Mouse (Mus musculus): ENCODE results near the gene Gm20696.

Gene Gm20696

DNA sequence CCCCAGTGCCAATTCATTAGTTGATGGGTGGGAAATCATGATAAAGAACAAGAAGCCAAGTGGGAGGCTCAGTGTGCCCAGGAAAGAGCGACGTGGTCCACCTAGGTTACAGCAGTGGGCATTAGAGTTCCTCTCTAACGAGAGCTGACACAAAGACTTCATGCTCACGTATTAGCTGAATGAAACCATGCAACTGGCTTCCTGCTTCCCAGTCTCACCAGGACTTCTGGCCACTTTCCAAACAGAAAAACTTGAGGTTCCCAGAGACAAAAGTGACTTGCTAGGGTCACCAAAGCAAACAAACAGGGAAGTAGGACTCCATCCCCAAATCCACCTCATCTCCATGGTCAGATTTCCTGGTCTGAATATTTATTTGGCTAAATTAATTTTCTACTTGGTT lies 288.9 kb downstream of the Gm20696 start:
- DNase-seq, result no peak

GRCm38 (mm10) chr6:99377131-99377530 lies 289.5 kb downstream of the Gm20696 start:
- DNase-seq, result no peak

DNA sequence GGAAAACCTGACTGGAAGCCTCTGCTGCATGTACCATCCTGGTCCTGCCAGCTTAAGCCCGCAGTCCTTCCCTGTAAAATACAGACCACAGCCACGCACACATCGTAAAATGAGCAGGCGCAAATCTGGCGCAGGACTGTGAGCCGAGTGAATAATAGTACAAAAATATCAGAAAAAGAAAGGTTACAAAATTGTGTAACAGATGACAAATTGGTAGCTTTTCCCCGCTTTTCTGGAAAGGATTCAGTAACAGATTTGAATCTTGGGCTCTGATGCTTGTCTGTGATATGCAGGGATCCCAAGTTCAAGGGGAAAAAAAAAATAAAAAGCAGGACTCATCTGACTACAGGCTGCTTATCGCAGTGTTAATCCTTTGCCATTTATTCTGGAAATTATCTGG lies 289.9 kb downstream of the Gm20696 start:
- DNase-seq, result peak; percentile 47

DNA sequence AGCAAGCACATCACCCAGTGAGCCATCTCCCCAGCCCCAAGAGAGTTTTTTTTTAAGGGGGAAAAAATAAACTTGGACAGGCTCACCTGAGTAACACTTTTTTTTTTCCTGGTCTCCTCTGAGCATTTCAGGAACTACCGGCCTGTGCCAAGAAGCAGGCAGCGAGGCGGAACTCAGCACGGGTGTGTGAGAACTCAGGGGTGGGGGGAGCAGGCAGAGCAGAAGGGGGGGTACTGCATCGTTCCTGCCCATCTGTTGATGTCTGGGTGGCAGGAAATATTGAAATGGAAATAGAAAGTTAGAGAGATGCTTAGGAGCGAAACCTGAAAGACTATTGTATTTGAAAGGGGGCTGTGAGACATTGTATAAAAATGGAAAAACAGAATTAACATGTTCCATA lies 290.7 kb downstream of the Gm20696 start:
- DNase-seq, result peak; percentile 41

GRCm38 (mm10) chr6:99375376-99375775 lies 291.2 kb downstream of the Gm20696 start:
- no peak for DNase-seq

DNA sequence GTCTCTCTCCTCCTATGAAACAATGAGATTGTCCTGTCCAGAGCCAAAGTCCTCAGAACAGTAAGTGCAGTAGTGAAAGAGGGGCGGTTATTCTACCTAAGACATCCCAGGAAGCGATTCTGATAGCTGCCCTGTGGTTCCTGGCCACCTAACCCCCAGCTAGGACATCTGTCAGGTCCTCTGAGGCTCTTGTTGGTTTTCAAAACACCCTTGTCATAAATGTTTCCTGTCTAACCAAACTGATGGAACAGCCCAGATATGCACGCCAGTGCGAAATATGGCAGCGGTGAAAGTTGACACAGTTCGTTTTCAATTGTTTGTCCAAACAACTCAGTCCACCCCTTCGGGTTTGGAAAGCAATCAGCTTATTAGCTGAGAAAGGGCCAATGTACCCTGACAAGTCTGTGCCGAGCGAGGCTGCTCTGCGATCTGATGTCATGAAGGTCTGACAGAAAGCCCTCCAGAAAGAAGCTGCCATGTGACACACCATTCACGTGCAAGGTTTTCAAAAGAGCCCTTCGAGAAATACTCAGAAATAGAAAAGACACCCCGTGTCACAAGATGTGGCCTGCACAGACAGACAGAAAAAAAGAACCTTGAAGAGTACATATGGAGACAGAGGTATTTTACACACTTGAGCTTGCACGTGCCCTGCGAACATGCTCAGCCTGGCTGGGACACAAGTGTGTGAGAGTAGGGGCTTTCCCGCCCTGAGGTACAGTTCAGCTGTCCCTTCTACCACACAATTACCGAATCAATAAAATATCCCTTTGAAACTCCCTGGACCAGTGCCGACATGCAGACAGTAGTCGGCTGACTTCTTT lies 291.9 kb downstream of the Gm20696 start:
- no peak for DNase-seq

DNA sequence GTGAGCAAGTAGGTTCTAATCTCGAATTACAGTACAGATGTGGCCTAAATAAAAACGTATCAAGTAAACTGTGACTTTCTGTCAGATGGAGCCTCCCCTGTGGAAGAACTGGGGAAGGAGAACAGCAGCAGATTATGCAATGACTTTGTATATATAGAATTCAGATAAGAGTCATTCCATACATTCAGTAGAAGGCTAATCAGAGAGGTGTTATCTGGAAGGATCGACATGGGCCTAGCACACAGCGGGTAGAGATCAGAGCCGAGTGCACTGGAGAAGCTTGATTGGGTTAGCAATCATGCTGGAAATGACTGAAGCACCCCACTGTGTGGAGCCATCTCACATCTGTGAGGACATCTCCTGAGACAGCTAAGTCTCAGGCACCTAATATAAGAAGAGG lies 294.2 kb downstream of the Gm20696 start:
- DNase-seq, result no peak

- no peak for DNase-seq
Observed at GRCm38 (mm10) chr6:99372016-99372415, 294.6 kb downstream of the Gm20696 start.

- no peak for DNase-seq
Observed at GRCm38 (mm10) chr6:99369931-99370330, 296.7 kb downstream of the Gm20696 start.

DNA sequence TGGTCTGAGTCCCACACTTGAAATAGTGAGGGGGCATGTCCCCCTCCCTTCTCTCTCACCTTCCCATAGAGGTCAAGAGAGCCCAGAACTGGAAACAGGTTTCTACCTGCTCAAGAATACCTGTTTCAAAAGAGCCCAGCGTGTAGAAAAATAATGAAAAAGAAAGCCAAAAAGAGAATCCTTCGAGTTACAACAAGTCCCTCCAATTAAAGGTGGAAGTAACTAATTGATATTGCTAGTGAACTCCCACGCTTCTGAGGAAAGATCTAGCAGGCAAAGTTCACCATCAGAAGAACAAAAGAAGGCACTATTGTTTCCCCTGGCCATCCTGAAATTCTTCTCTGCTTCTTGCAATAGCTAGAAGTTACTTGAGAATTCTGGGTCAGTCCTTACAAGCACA lies 297.4 kb downstream of the Gm20696 start:
- DNase-seq, result no peak

- no peak for DNase-seq
Observed at GRCm38 (mm10) chr6:99368118-99368753, 298.4 kb downstream of the Gm20696 start.

DNA sequence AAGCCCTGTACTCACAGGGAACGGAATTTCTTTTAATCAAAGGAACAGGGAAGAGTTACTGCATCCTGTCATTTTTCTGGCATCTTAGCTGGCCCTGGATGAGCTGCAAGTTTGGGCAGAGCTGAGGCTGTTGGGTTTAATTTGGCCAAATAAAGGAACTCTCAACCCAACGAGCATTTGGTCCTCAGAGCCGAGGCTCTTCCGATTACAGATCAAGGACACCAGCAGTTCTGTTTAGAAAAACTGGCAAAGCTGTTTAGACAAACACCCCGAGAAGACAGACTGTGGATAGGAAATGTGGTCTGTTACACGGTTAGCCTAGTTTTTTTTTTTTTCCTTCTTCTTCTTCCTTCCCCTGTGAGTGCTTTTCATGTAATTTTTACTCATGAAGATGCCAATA lies 302.1 kb downstream of the Gm20696 start:
- no peak for DNase-seq

DNA sequence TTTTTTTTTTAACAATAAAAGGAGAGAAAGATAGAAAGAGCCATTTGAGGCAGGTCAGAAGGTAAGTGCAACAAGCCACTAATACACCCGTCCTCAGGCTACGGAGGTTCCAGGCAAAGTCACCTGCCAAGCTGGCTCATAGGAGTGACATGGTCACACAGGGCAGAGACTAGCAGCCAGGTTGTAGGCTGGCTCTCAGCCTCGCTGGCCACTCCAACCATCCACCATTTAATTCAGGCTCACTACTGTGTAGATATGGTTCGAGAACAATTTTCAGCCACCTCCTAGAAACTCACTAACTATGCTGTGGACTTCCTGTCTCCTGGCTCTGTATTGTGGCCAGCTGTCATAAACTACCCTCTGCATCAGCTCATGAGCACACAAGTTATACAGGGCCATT lies 306.0 kb downstream of the Gm20696 start:
- no peak for DNase-seq

- no peak for DNase-seq
Observed at GRCm38 (mm10) chr6:99359765-99360499, 306.7 kb downstream of the Gm20696 start.

DNA sequence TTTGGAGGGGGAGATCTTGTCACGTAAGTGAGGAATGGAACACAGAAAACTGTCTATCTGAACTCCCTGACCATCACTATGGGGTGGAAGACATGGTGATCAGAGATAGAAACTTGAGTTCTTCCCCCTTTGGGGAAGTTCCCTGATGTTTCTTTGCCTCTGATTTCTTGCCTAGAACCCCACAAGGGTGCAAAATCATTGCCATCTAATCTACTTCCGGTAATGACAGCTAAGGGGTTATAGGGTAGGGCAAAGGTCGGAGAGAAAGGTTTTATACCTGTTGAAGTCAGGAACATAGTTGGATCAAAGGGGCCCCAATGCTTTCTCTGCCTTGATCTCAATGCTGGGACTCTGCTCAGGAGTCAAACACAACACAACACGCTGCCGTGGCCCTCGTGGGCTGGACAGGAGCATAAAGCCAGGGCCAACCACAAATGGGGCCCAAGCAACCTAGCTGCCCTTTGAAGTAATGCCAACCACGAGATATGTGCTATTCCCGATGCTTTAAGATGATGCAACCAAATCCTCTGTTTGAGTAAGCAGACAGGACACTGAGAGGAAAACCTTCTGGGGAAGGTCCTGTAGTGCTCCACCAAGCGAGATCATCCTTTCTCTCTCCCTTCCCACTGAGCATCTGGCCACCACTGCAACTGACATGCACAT lies 307.4 kb downstream of the Gm20696 start:
- DNase-seq, result no peak

- no peak for DNase-seq
Observed at GRCm38 (mm10) chr6:99357931-99358330, 308.7 kb downstream of the Gm20696 start.

DNA sequence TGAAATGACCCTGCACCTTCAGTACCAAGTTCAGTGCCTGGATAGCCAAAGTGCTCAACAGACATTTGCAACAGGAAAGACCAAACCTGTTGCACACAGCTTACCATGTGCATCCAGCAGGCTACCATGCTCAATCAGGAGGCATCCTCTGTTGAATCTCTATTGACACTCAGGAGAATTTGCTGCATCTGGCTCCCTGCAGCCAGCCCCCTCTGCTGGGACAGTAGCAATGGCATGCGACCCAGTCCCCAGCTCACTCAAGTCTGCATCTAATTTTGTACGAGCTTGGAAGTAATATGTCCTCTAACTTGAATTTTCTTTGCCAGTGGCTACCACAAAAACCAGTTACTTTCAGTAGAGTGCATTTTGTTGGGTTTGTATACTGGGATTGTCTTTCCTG lies 312.3 kb downstream of the Gm20696 start:
- DNase-seq, result no peak

DNA sequence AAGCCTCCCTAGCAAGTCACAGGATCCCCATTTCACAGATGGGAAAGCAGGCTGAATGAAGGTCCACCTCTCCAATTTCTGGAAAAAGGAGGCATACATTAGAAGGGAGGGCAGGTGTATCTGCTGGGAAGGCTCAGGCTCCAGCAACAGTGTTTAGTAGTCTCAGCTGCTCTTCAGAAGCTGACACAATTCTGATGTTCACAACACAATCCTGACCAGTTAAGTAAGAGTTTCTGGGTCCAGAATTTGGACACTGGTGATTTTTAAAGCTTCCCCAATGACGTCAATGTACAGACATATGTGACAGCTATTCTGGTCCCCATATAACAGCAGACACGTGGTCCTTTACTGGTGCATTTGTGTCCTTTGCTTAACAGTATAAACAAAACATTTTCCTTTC lies 313.2 kb downstream of the Gm20696 start:
- DNase-seq, result no peak

DNA sequence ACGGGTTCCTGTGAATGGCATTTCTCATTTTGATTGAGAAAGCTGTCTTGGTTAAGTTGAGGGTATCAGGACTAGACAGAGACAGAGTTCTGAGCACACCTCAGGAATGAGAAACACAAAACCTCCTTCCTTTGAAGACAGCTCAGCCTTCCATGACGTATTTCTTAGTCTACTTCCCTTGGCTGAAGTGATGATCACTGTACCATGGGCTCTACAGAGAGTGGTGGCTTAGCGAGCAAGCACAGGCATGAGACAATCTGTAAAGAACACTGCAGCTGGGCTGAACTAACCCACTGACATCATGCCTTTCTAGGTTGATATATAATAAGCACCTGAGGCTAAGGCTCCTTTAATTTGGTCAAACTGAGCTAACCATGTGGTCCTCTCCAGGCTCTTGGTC lies 316.0 kb downstream of the Gm20696 start:
- no peak for DNase-seq

- no peak for DNase-seq
Observed at GRCm38 (mm10) chr6:99350156-99350555, 316.4 kb downstream of the Gm20696 start.

DNA sequence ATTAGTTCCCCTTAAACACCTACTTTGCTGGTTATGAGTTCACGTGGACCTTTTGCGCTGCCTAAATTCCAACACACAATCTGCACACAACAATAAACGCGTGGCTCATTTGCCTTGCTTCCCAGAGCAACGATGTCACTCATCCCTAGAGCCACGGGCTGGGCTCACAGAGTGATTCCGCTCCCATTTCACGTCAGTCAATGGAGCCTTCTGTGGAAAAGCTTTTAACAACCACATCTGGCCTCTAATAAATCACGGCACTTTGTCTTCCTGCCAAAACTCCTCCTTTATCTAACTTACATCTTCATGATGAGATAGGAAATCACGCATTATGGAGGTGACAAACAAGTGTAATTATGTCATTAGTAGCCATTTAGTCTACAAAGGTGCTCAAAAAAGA lies 318.8 kb downstream of the Gm20696 start:
- no peak for DNase-seq

- DNase-seq, result no peak
Observed at GRCm38 (mm10) chr6:99344966-99345365, 321.6 kb downstream of the Gm20696 start.

DNA sequence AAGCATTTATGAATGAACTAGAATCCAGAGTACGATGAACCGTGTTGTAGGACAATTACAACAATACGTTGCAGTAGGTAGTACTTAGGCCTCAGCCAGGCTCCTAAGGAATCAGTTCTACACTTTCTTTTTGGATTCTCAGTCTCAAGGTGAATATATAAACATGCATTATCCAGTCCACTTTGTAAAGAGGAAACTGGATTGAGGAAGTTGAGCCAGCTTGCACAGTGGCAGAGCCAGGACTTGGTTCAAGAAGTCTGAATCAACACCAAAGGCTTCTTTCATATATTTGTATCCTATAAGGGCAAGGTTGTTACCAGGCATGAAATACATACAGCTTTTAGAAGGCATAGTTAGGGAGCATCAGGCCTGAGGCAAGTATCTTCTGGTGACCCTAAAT lies 322.2 kb downstream of the Gm20696 start:
- no peak for DNase-seq
